Mouse (Mus musculus) embryo, embryonic 10 days (tissue): ENCODE results near the gene Fchsd2.

Experiments used
- DNase-seq: peaks from one replicate; pipeline ENCODE4 v3.0.0-alpha.2; 2015; ENCODE audit warnings: low spot score

Gene Fchsd2

DNA sequence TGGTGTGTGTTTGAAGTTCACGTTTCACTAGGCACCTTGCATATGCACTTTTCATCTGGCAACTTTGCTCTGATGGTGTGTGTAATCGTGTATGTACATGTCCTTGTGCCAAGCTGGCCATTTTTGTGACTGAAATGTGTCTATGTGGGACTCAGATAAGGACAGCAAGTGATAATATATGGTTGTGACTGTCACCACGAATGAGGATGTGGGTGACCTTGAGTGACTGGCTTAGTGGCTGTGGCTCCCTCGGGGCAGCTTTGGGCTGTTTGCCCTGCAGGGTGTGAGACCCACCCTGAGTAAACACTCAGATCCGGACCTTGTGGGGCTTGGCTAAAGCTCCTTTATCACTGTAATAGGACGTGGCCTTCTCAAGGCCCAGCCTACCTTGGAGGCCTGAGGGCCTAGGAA, 223.9 kb downstream of the Fchsd2 start:
- DNase-seq = no peak

DNA sequence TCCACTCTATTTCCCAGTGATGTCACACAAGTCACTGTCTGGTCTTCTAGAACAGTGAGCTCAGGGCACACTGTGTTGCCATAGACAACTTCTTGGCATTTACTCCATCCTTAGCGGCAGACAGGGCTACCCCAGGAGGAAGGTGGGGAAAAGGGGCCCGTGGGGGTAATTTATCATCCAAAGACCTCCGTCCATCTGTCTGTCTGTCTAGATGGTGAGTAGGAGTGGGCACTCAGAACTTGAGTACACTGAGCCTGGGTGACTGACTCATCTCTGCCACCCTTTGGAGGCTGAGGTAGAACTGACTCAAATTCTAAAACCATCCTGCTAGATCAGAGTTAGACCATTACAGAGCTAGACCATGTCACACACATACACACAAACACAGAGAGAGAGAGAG, 224.4 kb downstream of the Fchsd2 start, which contains the start of gene Stard10:
Gene Stard10, plus strand, starts transcription at position 73 of the 400 bp plus-strand sequence.
- no peak for DNase-seq

DNA sequence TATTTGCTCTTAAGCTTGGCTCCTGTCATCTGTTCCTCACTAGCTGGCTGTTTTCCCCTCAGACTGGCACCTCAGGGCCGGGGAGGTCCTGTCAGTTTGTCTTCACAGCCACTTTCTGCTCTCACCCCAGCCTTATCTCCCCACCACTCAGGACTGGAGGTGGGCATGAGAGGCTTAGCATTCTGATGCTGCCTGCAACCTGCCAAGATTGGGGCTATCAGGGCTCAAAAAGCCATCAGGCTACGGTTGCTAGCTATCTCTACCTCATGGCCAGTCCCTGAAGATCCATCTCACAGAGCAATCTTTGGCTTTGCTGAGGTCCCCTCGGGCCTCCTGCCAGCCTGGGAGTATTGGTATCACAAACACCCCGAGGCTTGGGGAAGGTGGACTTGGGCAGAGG, 226.2 kb downstream of the Fchsd2 start:
- no peak for DNase-seq

DNA sequence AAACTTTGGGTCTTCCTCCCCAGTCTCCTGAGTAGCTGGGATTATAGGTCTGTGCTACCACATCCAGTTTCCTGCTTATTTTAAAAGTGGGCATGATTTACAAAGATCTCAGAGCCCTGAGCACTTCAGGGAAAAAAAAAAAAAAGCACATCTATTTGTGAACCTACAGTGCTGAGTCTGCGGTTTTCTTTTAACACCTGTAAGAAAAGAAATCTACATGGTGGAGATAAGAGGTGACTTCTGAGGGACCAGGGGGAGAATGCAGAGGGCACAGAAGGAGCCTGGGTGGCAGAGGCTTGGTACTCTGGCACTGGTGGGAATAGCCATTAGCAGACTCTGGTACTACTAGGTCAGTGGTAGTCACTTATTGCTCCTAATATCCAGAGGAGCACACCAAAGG, 227.1 kb downstream of the Fchsd2 start:
- DNase-seq = no peak

DNA sequence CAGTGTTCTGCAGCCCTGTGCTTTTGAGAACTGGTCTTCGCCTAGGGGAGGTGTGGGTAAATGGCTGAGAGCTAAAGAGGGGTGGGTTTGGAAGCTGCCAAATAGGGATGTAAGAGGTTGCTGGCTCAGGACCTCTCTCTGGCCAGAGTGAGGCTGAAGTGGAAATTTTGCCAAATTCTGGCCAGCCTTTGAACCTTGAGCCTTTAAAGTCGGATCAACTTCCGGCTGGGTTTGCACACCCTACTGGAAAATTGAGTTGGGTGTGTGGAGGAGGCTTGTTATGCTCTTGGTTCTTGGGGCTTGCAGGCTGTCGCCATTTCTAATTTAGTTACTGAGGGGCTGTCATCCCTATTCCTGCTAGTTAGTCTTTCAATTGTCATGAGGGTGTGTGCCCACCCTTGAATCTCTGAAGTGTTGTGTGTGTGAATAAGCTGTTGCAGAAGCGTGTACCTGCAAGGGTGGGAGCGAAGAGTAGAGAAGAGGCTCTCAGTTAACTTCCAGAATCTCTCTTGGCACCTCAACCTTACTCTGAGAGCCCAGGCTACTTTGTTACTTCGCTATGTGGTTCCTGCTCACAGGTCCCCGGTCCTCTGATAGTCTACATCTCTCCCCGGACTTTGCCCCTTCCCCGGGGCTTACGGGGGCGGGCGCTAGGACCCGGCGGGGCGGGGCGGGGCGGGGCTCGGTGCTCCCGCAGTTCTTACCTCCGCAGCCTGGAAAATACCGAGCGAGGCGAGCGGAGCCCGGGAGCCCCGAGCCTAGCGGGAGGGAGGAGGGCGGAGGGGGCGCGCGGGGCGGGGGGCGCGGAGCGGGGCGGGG, 227.9 kb downstream of the Fchsd2 start:
- DNase-seq = peak; percentile 31

DNA sequence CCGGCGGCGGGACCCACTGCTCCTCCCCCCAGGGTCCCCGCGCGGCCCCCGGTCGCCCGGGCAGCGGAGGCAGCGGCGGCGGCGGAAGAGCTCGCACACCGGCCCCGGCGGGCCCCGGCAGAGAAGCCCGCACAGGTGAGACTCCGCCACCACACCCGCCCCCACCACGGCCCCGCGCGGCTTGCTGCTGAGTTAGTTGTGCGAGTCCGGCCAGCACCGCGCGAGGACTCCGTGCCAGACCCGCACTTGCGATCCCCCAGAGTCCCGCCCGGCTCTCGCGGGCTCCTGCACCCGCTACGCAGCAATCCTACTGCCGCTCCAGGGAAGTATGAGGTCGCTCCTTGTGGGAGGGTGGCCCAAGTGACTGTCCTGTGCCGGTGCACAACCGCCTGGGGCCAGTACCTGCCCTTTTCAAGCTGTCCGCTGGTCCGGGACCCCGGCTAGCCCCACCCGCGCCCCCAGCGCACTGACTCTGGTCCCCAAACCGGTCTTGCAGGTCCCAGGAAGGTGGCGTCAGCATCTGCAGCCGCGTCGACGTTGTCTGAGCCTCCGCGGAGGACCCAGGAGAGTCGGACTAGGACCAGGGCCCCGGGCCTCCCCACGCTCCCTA, 228.7 kb downstream of the Fchsd2 start:
- DNase-seq = peak; percentile 33

DNA sequence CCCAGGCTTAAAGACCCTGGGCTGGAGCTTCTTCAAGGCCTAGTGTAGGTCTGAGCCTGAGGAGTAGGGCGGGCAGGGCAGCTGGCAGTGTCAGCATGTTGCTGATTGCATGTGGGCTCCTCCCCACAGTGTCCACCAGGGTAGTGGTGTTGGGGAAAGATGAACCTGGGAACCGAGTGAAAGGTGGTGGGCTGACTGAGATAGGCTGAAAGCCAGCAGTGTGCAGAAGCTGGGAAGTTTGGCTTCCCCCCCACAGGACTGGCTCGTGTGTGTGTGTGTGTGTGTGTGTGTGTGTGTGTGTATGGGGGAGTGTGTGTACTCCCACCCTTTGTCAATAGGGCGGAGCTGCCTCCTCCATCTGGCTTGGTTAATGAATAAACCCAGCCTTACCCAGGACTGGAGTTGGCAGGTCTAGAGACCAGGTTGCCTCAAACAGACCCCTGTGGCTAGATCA, 230.5 kb downstream of the Fchsd2 start:
- no peak for DNase-seq

DNA sequence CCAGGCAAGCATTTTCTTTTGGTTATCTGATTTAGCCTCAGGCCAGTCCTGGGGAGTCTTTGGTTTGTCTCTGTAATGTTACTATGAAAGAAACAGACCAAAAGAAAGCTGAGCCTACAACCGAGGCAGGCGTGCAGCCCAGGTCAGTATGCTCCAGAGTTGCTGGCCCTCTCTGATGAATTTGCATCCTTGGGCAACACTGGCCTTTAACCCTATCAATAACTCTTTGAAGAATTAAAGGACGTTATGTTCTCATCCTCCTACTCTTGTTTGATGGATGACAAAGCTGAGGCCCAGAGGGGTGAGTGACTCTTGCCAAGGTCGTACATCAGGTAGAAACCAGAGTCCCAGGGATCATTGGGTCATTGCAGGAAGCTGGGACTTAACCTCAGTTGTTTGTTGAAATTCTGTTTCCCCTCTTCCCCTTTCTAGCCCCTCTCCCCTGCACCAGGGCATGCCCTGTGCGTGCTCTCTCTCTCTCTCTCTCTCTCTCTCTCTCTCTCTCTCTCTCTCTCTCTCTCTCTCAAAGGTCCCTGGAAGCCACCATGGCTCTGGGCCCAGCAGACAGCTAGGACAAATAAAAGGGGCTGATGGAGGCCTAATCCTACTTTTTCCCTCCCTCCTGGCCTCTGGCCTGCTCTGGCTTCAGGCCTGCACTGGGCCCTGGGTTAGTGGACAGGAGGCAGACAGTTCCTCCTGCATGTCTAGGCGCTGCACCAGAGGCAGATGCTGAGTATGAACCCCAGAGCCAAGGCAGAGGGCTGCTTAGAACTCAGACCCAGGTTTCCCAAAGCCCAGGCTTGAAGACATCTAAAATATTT, 231.7 kb downstream of the Fchsd2 start:
- no peak for DNase-seq

DNA sequence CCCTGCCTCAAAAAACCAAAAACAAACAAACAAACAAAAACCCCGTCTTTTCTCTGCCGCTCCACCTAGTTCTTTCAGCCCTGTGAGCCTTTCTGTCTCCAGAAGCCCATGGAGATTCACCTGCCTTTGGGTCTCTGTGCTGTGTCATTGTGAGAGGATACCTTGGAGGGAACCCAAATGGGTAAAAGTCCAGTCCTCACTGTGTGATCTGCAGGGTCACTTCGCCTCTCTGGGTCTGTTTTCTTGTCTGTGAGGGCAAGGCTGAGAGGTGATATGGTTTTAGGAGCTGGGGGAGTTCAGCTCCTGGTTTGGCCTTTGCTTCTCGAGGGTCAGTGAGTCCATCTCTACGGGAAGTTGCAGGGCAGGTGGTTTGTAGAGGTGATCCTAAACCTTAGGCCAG, 233.3 kb downstream of the Fchsd2 start:
- DNase-seq = no peak

DNA sequence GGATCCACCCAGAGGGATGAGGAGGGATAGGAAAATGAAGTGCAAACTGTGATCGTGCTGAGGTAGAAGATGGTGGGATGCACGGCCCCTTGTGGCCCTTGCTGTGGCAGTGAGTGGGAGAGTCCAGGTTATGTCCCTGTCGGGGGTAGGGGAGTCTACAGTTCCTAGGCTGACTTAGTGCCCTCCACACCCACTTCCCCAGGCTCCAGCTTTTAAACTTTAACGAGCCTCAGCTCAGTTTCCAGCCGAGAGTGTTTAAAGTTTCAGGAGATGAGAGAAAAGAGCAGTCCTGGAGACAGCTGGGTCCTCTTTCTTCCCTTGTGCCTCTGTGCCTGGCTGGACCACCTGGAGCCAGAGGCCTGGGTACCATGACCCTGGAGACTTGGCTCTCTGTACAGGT, 234.6 kb downstream of the Fchsd2 start:
- no peak for DNase-seq

DNA sequence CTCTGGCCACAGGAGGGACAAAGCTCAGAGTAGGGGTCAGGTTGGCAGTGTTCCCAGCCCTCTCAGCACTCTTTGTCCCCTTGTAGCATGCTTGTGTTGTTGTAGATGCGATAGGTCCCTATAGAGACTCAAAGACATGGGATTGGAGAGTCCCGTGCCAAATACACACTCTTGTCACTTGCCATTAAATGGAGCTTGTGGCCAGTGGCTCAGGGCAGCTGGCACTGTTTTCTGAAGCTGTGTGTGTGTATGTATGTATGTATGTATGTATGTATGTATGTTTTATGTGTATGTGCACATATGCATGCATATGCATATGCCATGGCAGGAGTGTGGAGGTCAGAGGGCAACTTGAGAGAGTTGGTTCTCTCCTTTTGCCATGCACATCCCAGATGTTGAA, 235.1 kb downstream of the Fchsd2 start:
- no peak for DNase-seq

DNA sequence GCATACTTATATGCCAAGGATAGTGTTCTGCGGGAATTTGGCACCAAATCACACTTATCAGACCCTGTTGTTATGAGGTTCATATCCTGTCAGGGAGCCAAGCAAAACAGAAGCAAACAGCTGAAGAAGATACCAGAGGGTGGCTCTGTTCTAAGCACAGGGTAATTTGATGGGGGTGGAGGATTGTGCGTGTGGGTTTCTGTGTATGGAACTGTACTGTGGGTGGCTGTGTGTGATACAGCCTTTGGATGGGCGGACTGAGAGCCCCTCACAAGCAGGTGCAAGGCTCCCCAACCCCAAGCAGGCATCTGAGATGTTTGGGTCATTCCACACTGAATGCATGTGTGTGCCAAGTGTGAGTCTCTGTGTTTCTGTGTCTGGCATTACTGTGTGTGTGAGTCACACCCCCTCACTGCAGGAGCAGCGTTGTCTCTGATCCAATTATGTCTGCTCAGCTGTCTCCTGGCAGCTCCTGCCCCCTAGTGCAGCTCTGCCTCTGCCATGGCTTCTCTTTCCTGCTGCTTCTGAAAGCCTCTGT, 236.0 kb downstream of the Fchsd2 start:
- DNase-seq = no peak

DNA sequence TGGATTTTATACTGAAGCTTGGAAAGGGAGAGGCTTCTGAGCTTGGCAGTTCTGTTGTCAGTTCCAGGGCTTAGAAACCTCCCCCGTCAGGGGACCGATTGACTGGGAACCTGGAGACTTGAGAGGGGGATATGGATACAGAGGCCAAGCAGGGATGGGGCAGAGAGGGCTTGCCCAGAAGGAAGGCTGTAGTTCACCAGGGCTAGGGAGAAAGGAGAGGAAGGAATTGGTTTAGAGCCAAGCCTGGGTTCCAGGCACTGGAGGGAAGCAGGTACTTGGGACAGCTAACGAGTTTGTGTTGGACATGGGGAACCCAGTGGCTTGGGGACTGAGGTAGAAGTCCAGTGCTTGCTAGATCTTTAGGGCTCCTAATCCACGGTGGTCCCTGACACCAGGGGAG, 236.9 kb downstream of the Fchsd2 start:
- no peak for DNase-seq

DNA sequence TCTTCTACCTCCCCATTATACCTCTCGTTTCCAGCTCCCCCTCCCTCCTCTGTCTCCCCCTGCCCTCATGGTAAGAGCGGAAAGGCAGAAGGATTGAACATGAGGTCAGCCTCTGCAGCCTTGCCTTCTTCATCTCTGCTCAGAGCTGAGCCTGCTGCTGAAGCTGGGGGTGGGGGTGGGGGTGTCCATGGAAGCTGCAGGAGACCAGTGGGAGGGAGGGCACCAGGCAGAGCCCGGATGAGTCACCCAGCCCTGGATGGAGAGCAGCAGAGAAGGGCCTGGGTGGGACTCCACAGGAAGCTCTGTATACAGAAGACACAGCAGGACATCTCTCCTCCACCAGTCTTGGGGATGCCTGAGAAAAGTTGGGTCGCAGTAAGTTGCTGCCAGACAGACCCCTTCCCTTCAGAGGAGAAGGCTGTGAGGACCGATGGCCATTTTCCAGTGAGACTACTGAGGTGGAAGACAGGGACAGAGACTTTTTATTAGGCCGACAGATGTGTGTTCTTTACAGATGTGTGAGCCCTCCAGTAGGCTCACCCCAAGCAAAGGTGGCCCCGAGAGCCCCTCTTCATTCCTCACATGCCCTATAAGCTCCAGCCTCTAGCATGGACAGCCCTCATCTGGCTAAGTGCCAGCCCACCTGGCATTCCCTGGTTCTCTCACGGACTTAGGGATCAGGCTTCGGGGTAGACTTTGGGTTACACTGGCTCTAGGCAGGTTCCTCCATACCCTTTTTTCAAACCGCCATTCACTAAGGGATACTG, 237.6 kb downstream of the Fchsd2 start:
- no peak for DNase-seq

DNA sequence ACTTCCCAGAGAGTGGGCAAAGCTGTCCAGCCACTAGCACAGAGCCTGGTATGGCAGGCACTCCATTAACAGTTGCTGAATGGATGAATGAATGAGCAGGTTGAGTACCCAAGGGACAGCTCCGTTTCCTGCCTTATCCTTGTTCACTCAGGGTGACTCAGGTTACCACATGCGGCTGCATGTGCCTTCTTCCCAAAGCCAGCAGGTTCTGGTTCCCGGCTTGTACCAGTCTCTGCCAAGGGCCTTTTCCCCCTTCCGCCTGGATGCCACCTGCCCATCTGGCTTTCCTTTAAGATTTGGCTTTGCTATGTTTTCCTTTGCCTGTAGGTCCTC, 238.1 kb downstream of the Fchsd2 start:
- DNase-seq = no peak

DNA sequence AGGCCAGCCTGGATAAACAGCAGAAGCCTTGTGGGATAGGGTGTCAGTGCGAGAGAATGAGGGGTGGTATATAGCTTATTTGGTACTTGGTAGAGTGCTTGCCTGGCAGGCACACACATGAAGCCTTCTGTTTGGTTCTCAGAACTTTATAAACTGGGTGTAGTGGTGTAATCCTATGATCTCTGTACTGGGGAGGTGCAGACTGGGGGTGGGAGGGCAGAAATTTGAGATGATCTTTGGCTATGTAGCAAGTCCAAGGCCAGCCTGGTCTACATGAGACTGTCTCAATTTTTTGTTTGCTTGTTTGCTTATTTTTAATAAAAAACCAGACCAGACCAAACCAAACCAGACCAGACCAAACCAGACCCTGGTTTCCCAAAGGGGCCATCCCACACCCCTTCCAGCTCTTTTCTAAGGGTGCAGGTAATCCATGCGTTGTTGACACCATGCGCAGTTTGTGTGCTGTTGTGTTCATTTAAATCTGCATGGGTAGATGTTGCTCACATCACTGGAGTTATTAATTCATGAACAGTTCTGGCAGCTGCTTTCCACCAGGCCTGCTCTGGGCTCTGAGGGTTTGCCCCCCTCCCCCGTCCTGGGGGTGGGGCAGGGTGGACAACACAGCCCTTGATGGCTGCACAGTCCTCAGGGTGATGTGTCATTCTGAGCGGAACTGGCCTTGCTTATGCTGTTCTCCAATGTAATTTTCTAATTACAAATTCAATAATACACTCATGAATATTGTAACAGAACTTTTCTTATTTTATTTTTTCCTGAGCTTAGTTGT, 239.6 kb downstream of the Fchsd2 start:
- DNase-seq = no peak
